Mouse (Mus musculus) right cerebral cortex, postnatal 25 days (tissue): ENCODE data around the gene Bex4.
A peak's percentile ranks its signal among the peaks of the same experiment; 100 is the strongest.
"Not testable (repeated sequence)": the region's sequence is repeated elsewhere in the genome, so short reads cannot be mapped to it uniquely, and the experiment has no call there.

Experiments used
- DNase-seq: peaks from one replicate; pipeline ENCODE4 v3.0.0; 2022

The Bex4 gene

GRCm38 (mm10) chrX:136138827-136139639, at the start of gene Bex4:
Bex4 (plus strand) TSS chrX:136138996.
- not testable (repeated sequence) for DNase-seq

GRCm38 (mm10) chrX:136092497-136093279, 46.1 kb upstream of the Bex4 start:
- DNase-seq = no peak

GRCm38 (mm10) chrX:136094421-136094820, 44.4 kb upstream of the Bex4 start:
- DNase-seq = peak; percentile 5

- no peak for DNase-seq
Measured at GRCm38 (mm10) chrX:136104046-136104723, 34.6 kb upstream of the Bex4 start.

- DNase-seq = no peak
Measured at GRCm38 (mm10) chrX:136104724-136105088, 34.1 kb upstream of the Bex4 start.

- peak; percentile 52 for DNase-seq
Measured at GRCm38 (mm10) chrX:136107942-136108341, 30.9 kb upstream of the Bex4 start.

- DNase-seq = no peak
Measured at GRCm38 (mm10) chrX:136115015-136115414, 23.8 kb upstream of the Bex4 start.

GRCm38 (mm10) chrX:136115419-136115961, 23.3 kb upstream of the Bex4 start:
- peak; percentile 78 for DNase-seq

GRCm38 (mm10) chrX:136127038-136127743, 11.6 kb upstream of the Bex4 start:
- no peak for DNase-seq

- DNase-seq = no peak
Measured at GRCm38 (mm10) chrX:136127744-136128064, 11.1 kb upstream of the Bex4 start.

GRCm38 (mm10) chrX:136135559-136135958, 3.2 kb upstream of the Bex4 start:
- DNase-seq = no peak

- not testable (repeated sequence) for DNase-seq
Measured at GRCm38 (mm10) chrX:136139640-136140004, 826 bp downstream of the Bex4 start.

GRCm38 (mm10) chrX:136141385-136141784, 2.6 kb downstream of the Bex4 start:
- DNase-seq = no peak

- no peak for DNase-seq
Measured at GRCm38 (mm10) chrX:136143711-136144110, 4.9 kb downstream of the Bex4 start.

- no peak for DNase-seq
Measured at GRCm38 (mm10) chrX:136144195-136144594, 5.4 kb downstream of the Bex4 start.

- DNase-seq = no peak
Measured at GRCm38 (mm10) chrX:136170625-136171024, 31.8 kb downstream of the Bex4 start.

- peak; percentile 36 for DNase-seq
Measured at GRCm38 (mm10) chrX:136171189-136172117, 32.7 kb downstream of the Bex4 start.

GRCm38 (mm10) chrX:136172118-136172551, 33.3 kb downstream of the Bex4 start, which contains the start of gene Tceal8:
Tceal8 (minus strand) TSS chrX:136172342.
- peak; percentile 72 for DNase-seq

GRCm38 (mm10) chrX:136172786-136173185, 34.0 kb downstream of the Bex4 start:
- DNase-seq = no peak

- DNase-seq = no peak
Measured at GRCm38 (mm10) chrX:136180897-136181553, 42.2 kb downstream of the Bex4 start.

- no peak for DNase-seq
Measured at GRCm38 (mm10) chrX:136183107-136183506, 44.3 kb downstream of the Bex4 start.
